Mouse (Mus musculus): ENCODE data around the gene Cphx2.
"Not testable (repeated sequence)": the region's sequence is repeated elsewhere in the genome, so short reads cannot be mapped to it uniquely, and the experiment has no call there.

Cphx2 gene

GRCm38 (mm10) chr14:26081216-26081615, at the start of gene Cphx2:
Cphx2 (plus strand) TSS chr14:26081516.
- DNase-seq, result not testable (repeated sequence)

- DNase-seq, result not testable (repeated sequence)
These were observed 47.0 kb upstream of the Cphx2 start for GRCm38 (mm10) chr14:26034364-26034763.

- DNase-seq, result not testable (repeated sequence)
These were observed 45.9 kb upstream of the Cphx2 start for GRCm38 (mm10) chr14:26035439-26035838.

GRCm38 (mm10) chr14:26042611-26043010, 38.7 kb upstream of the Cphx2 start, which contains the start of gene Gm9780:
Gm9780 (minus strand) TSS chr14:26042711.
- not testable (repeated sequence) for DNase-seq

GRCm38 (mm10) chr14:26045007-26045406, 36.3 kb upstream of the Cphx2 start:
- not testable (repeated sequence) for DNase-seq

- DNase-seq, result not testable (repeated sequence)
These were observed 34.3 kb upstream of the Cphx2 start for GRCm38 (mm10) chr14:26047026-26047425.

GRCm38 (mm10) chr14:26048767-26049166, 32.5 kb upstream of the Cphx2 start:
- DNase-seq, result not testable (repeated sequence)

- DNase-seq, result not testable (repeated sequence)
These were observed 23.1 kb upstream of the Cphx2 start for GRCm38 (mm10) chr14:26058184-26058583.

GRCm38 (mm10) chr14:26059362-26059761, 22.0 kb upstream of the Cphx2 start:
- DNase-seq, result not testable (repeated sequence)

GRCm38 (mm10) chr14:26066574-26067324, 14.6 kb upstream of the Cphx2 start:
- not testable (repeated sequence) for DNase-seq

GRCm38 (mm10) chr14:26067325-26067633, 14.0 kb upstream of the Cphx2 start, which contains the start of gene Tmem254c:
Tmem254c (minus strand) TSS chr14:26067355.
- DNase-seq, result not testable (repeated sequence)

GRCm38 (mm10) chr14:26076620-26077390, 4.5 kb upstream of the Cphx2 start:
- not testable (repeated sequence) for DNase-seq

- DNase-seq, result not testable (repeated sequence)
These were observed 681 bp downstream of the Cphx2 start, which contains the start of gene Cphx3 for GRCm38 (mm10) chr14:26081997-26082396. Cphx3 (plus strand) TSS chr14:26082297.

- not testable (repeated sequence) for DNase-seq
These were observed 16.3 kb downstream of the Cphx2 start for GRCm38 (mm10) chr14:26097622-26098021.

- not testable (repeated sequence) for DNase-seq
These were observed 36.8 kb downstream of the Cphx2 start, which contains the start of gene Duxbl2 for GRCm38 (mm10) chr14:26118150-26118549. Duxbl2 (plus strand) TSS chr14:26118349.

GRCm38 (mm10) chr14:26118550-26119000, 37.3 kb downstream of the Cphx2 start:
- DNase-seq, result not testable (repeated sequence)

- DNase-seq, result not testable (repeated sequence)
These were observed 37.8 kb downstream of the Cphx2 start for GRCm38 (mm10) chr14:26119095-26119494.
